Mouse (Mus musculus) olfactory bulb, adult 2 months (tissue): Measurements from ENCODE around the gene Klk10. TPM values are rescaled to one million over a fixed set of nuclear protein-coding genes. Genes with fewer than 3 reads are reported as not detected.

Experiments used
- H3K27ac ChIP-seq: fragments of 200-500 bp; 2 replicates; pipeline ENCODE4 v1.5.1; 2012; ENCODE audit warnings: low read depth, low read length; ENCODE audit not compliant: insufficient read depth
- H3K4me1 ChIP-seq: fragments of 200-500 bp; 2 replicates; pipeline ENCODE4 v1.6.1; 2012; ENCODE audit warnings: low read length; ENCODE audit not compliant: control insufficient read depth, insufficient read depth
- H3K4me3 ChIP-seq: fragments of 200-500 bp; 2 replicates; pipeline ENCODE4 v1.5.1; 2012; ENCODE audit warnings: mild to moderate bottlenecking, low read depth, low read length, moderate library complexity; ENCODE audit not compliant: insufficient read depth
- CTCF ChIP-seq: fragments of 200-500 bp; IDR thresholded peaks from 2 replicates; pipeline ENCODE4 v1.5.1; 2012; ENCODE audit warnings: low read depth, mild to moderate bottlenecking, low read length, moderate library complexity; ENCODE audit not compliant: insufficient read depth
- POLR2A ChIP-seq: fragments of 200-500 bp; IDR thresholded peaks from 2 replicates; pipeline ENCODE4 v1.6.1; 2012; ENCODE audit warnings: mild to moderate bottlenecking, low read depth, low read length, moderate library complexity; ENCODE audit not compliant: insufficient read depth
- WGBS: fragments of 180-500 bp; shearing (Covaris S2); methylation state at CpG from one replicate; pipeline ENCODE4 v1.1.7; 2018; 5-methylcytosine and 5-hydroxymethylcytosine counted together
- polyA plus RNA-seq: library from polyadenylated mRNA; stranded (reverse); fragments of >200 nt; gene quantifications from 2 replicates; pipeline ENCODE4 v1.2.4, GENCODE M21; 2012; ENCODE audit warnings: low replicate concordance; ENCODE audit not compliant: missing spikeins, insufficient read depth, insufficient read length

Klk10 gene
- polyA plus RNA-seq, 1 experiment = not detected

GRCm38 (mm10) chr7:43788096-43788495 lies 7.3 kb downstream of the Klk10 start:
- Histone ChIP-seq H3K4me3 (no peak overlapping the region), H3K27ac (no peak overlapping the region), H3K4me1 (no peaks in the 10 kb centered on the region; the same call in 1 of the 2 replicates)
- WGBS = 63% methylated on average over 3 of the region's 3 CpGs
- TF ChIP-seq CTCF (no peak), POLR2A (no peak)

GRCm38 (mm10) chr7:43789295-43789694 lies 8.5 kb downstream of the Klk10 start:
- no peaks in the 10 kb centered on the region; the same call in 1 of the 2 replicates for H3K4me1 ChIP-seq
- no peak overlapping the region for H3K27ac ChIP-seq
- WGBS = 77% methylated on average over 2 of the region's 2 CpGs
- no peak for TF ChIP-seq CTCF
- no peak for TF ChIP-seq POLR2A
- H3K4me3 ChIP-seq = no peak overlapping the region

GRCm38 (mm10) chr7:43791591-43791990 lies 10.8 kb downstream of the Klk10 start, which contains the start of gene Klk9:
Gene Klk9 (plus strand): TSS chr7:43791891.
- 82% methylated on average over 7 of the region's 7 CpGs for WGBS

GRCm38 (mm10) chr7:43796355-43796754 lies 15.5 kb downstream of the Klk10 start:
- TF ChIP-seq CTCF (no peak), POLR2A (no peak)
- H3K4me3 ChIP-seq = peak overlapping the region; percentile 58; the same call in 1 of the 2 replicates
- peaks cover 17% of the 10 kb centered on the region for H3K4me1 ChIP-seq
- no peak overlapping the region for H3K27ac ChIP-seq
- WGBS = 3% methylated on average over 8 of the region's 8 CpGs

More at GRCm38 (mm10) chr7:43791591-43791990, 10.8 kb downstream of the Klk10 start, which contains the start of gene Klk9:
- H3K27ac ChIP-seq = no peak within 1 kb of the TSS
- H3K4me3 ChIP-seq = no peak within 1 kb of the TSS
- TF ChIP-seq POLR2A (no peak), CTCF (no peak)
- H3K4me1 ChIP-seq = peaks cover 2% of the 10 kb centered on the region

GRCm38 (mm10) chr7:43797333-43797769 lies 16.5 kb downstream of the Klk10 start, which contains the start of gene Klk8:
Gene Klk8 (plus strand): TSS chr7:43797577.
- H3K4me3 ChIP-seq = peak within 1 kb of the TSS; percentile 58
- no peak within 1 kb of the TSS for H3K27ac ChIP-seq
- under 1% methylated on average over 28 of the region's 28 CpGs for WGBS
- H3K4me1 ChIP-seq = peaks cover 17% of the 10 kb centered on the region
- TF ChIP-seq POLR2A (no peak), CTCF (no peak)

GRCm38 (mm10) chr7:43797844-43798462 lies 17.1 kb downstream of the Klk10 start:
- Histone ChIP-seq H3K4me3 (peak overlapping the region; percentile 58; the same call in 1 of the 2 replicates), H3K4me1 (peaks cover 17% of the 10 kb centered on the region), H3K27ac (no peak overlapping the region)
- whole genome bisulfite sequencing = 34% methylated on average over 13 of the region's 13 CpGs
- TF ChIP-seq POLR2A (no peak), CTCF (no peak)

- TF ChIP-seq CTCF (no peak), POLR2A (no peak)
- WGBS = 70% methylated on average over 7 of the region's 7 CpGs
- no peak overlapping the region for H3K4me3 ChIP-seq
- H3K27ac ChIP-seq = no peak overlapping the region
- H3K4me1 ChIP-seq = peaks cover 17% of the 10 kb centered on the region
These were observed 19.0 kb downstream of the Klk10 start for GRCm38 (mm10) chr7:43799876-43800275.

GRCm38 (mm10) chr7:43810994-43811393 lies 30.2 kb downstream of the Klk10 start, which contains the start of gene Klk7:
Gene Klk7 (plus strand): TSS chr7:43811294.
- H3K27ac ChIP-seq = no peak within 1 kb of the TSS
- TF ChIP-seq CTCF = no peak
- TF ChIP-seq POLR2A = no peak
- WGBS = 41% methylated on average over 5 of the region's 5 CpGs
- no peaks in the 10 kb centered on the region for H3K4me1 ChIP-seq
- H3K4me3 ChIP-seq = no peak within 1 kb of the TSS

- Histone ChIP-seq H3K4me3 (no peak overlapping the region), H3K4me1 (no peaks in the 10 kb centered on the region), H3K27ac (no peak overlapping the region)
- WGBS = 91% methylated on average over 7 of the region's 7 CpGs
- TF ChIP-seq CTCF (no peak), POLR2A (no peak)
These were observed 34.4 kb downstream of the Klk10 start for GRCm38 (mm10) chr7:43815211-43815610.

GRCm38 (mm10) chr7:43816746-43817145 lies 35.9 kb downstream of the Klk10 start:
- TF ChIP-seq POLR2A (no peak), CTCF (no peak)

More at GRCm38 (mm10) chr7:43816746-43817145, 35.9 kb downstream of the Klk10 start:
- Histone ChIP-seq H3K27ac (no peak overlapping the region), H3K4me3 (no peak overlapping the region), H3K4me1 (no peaks in the 10 kb centered on the region)
